Mouse (Mus musculus) bone marrow macrophage, adult 2 months (primary cell): ENCODE measurements around the gene Farp2.

Experiments used
- CTCF ChIP-seq: IDR thresholded peaks from 2 replicates; pipeline ENCODE4 v1.5.1; 2012; ENCODE audit warnings: low read depth, mild to moderate bottlenecking, low read length, moderate library complexity
- POLR2A ChIP-seq: IDR thresholded peaks from 2 replicates; pipeline ENCODE4 v1.6.1; 2012; ENCODE audit warnings: mild to moderate bottlenecking, low read depth, low read length, borderline replicate concordance

- TF ChIP-seq CTCF (no peak), POLR2A (no peak)
Observed at GRCm38 (mm10) chr1:93521491-93521890, 9.6 kb downstream of the Farp2 start.
